Mouse (Mus musculus): ENCODE data around the gene Sp2.

DNA sequence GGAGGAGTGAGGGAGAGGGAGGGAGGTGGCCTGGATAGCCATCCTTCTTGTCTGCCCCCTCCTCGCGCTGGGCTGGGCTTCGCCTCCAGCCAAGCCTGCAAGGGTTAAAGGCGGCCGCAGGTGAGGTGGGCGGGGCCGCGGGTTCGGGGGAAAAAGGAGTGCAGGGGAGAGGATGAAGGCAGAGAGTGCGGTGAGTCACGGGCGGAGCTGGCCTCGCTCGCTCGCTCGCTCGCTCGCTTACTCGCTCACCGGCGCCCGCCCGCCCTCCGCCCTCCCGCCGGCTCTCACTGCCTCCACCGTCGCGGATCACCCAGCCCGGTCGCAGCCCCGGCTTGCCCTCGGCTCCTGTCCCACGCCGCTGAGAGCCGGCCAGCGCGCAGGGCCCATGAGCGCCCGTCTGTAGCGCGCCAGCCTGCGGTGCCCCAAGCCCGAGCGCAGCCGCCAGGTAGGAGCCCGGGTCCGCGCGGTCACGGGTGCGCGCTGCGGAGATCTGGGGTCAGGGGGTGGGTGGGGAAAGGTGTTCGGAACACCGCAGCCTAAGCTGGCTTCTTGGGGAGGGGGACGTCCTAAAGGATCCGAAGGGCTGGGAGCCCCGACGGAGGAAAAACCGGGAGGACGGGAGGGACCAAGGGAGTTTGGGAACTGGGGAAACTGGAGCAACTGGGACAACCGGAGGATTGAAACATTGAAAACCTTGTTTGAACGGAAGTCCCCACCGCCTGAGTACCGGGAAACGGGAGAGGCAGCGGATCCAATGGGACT is 36.0 kb upstream of the Sp2 start:
- TF ChIP-seq CTCF (IDR thresholded peaks at IDR 0.05; ENCODE audit: low read depth), result no peak
- TF ChIP-seq EP300 (optimal IDR thresholded peaks at IDR 0.05), result no peak

Data from stomach, postnatal 0 days (tissue).